Mouse (Mus musculus) heart, adult 2 months (tissue): ENCODE measurements around the gene Anxa3.

Experiments used
- CTCF ChIP-seq: fragments of 200-600 bp; IDR thresholded peaks from 2 replicates; pipeline ENCODE4 v1.8.1; 2022; ENCODE audit warnings: antibody characterized with exemption, mild to moderate bottlenecking, moderate library complexity
- POLR2A ChIP-seq: fragments of 200-500 bp; IDR thresholded peaks from 2 replicates; pipeline ENCODE4 v1.6.1; 2011; ENCODE audit warnings: mild to moderate bottlenecking, low read depth, low read length, control low read depth; ENCODE audit not compliant: insufficient read depth

- TF ChIP-seq POLR2A = no peak
- TF ChIP-seq CTCF = peak; percentile 75
Measured at GRCm38 (mm10) chr5:96854350-96854749, 61.2 kb downstream of the Anxa3 start.
